Mouse (Mus musculus) lung, adult 2 months (tissue): ENCODE results near the gene Pacsin2. TPM values are rescaled to one million over a fixed set of nuclear protein-coding genes. Genes with fewer than 3 reads are reported as not detected.
"Not testable (repeated sequence)": the region's sequence is repeated elsewhere in the genome, so short reads cannot be mapped to it uniquely, and the experiment has no call there.

Experiments used
- DNase-seq: peaks from one replicate; pipeline ENCODE4 v3.0.0; 2022
- H3K4me1 ChIP-seq: fragments of 200-500 bp; 2 replicates; pipeline ENCODE4 v1.6.1; 2011; ENCODE audit warnings: low read length; ENCODE audit not compliant: control insufficient read depth, insufficient read depth
- H3K4me3 ChIP-seq: fragments of 200-500 bp; replicated peaks from 2 replicates; pipeline ENCODE3; 2011; ENCODE audit warnings: low read depth, mild to moderate bottlenecking, control low read depth, low read length; ENCODE audit errors: extremely low read depth
- CTCF ChIP-seq: fragments of 200-500 bp; IDR thresholded peaks from 2 replicates; pipeline ENCODE4 v1.5.1; 2011; ENCODE audit warnings: mild to moderate bottlenecking, low read length, control low read depth; ENCODE audit not compliant: insufficient read depth
- POLR2A ChIP-seq: fragments of 200-500 bp; IDR thresholded peaks from 2 replicates; pipeline ENCODE4 v1.6.1; 2011; ENCODE audit warnings: low read depth, mild to moderate bottlenecking, control low read depth, low read length, borderline replicate concordance; ENCODE audit errors: extremely low read depth
- WGBS: fragments of 180-500 bp; shearing (Covaris S2); methylation state at CpG from one replicate; pipeline ENCODE4 v1.1.7; 2018; 5-methylcytosine and 5-hydroxymethylcytosine counted together
- polyA plus RNA-seq: library from polyadenylated mRNA; depleted of rRNA; stranded (reverse); fragments of >200 nt; gene quantifications from 2 replicates; pipeline ENCODE4 v1.2.3, GENCODE M21; 2012

Pacsin2 gene
- polyA plus RNA-seq, 1 experiment, result 85.2 TPM

- no peak for DNase-seq
- TF ChIP-seq CTCF, result no peak
- TF ChIP-seq POLR2A, result no peak
- Histone ChIP-seq H3K4me1 (peaks cover 23% of the 10 kb centered on the region), H3K4me3 (no peak overlapping the region)
- 82% methylated on average over 5 of the region's 5 CpGs for WGBS
Measured at GRCm38 (mm10) chr15:83403016-83403415, 61.4 kb downstream of the Pacsin2 start.

GRCm38 (mm10) chr15:83392722-83393121, 71.7 kb downstream of the Pacsin2 start:
- H3K4me1 ChIP-seq, result peaks cover 6% of the 10 kb centered on the region; the same call in 1 of the 2 replicates
- 81% methylated on average over 2 of the region's 2 CpGs for WGBS
- H3K4me3 ChIP-seq, result no peak overlapping the region
- DNase-seq, result no peak
- TF ChIP-seq CTCF, result no peak

GRCm38 (mm10) chr15:83387911-83388310, 76.5 kb downstream of the Pacsin2 start:
- H3K4me1 ChIP-seq, result no peaks in the 10 kb centered on the region
- WGBS, result 75% methylated on average over 2 of the region's 2 CpGs
- no peak overlapping the region for H3K4me3 ChIP-seq
- no peak for DNase-seq
- TF ChIP-seq POLR2A (no peak), CTCF (no peak)

GRCm38 (mm10) chr15:83383633-83384032, 80.8 kb downstream of the Pacsin2 start:
- Histone ChIP-seq H3K4me1 (no peaks in the 10 kb centered on the region), H3K4me3 (no peak overlapping the region)
- DNase-seq, result no peak
- TF ChIP-seq CTCF, result peak; percentile 54; the same call in 1 of the 2 replicates
- no peak for TF ChIP-seq POLR2A
- WGBS, result 67% methylated on average over 2 of the region's 2 CpGs

- TF ChIP-seq POLR2A, result no peak
- TF ChIP-seq CTCF, result no peak
- Histone ChIP-seq H3K4me3 (no peak overlapping the region), H3K4me1 (no peaks in the 10 kb centered on the region)
- no peak for DNase-seq
- WGBS, result 79% methylated on average over 5 of the region's 5 CpGs
Measured at GRCm38 (mm10) chr15:83383136-83383535, 81.3 kb downstream of the Pacsin2 start.

GRCm38 (mm10) chr15:83382467-83382866, 81.9 kb downstream of the Pacsin2 start:
- WGBS, result 88% methylated on average over 4 of the region's 4 CpGs
- TF ChIP-seq POLR2A (no peak), CTCF (no peak)
- H3K4me3 ChIP-seq, result no peak overlapping the region
- no peak for DNase-seq
- no peaks in the 10 kb centered on the region for H3K4me1 ChIP-seq

- Histone ChIP-seq H3K4me3 (no peak overlapping the region), H3K4me1 (peaks cover 12% of the 10 kb centered on the region)
- DNase-seq, result no peak
- no peak for TF ChIP-seq CTCF
- WGBS, result 69% methylated on average over 4 of the region's 4 CpGs
Measured at GRCm38 (mm10) chr15:83377153-83377552, 87.3 kb downstream of the Pacsin2 start.

GRCm38 (mm10) chr15:83375136-83375535, 89.3 kb downstream of the Pacsin2 start:
- WGBS, result 52% methylated on average over 4 of the region's 4 CpGs
- no peak overlapping the region for H3K4me3 ChIP-seq
- peak; percentile 79 for DNase-seq
- no peak for TF ChIP-seq POLR2A
- peak; percentile 64 for TF ChIP-seq CTCF
- peaks cover 12% of the 10 kb centered on the region for H3K4me1 ChIP-seq

GRCm38 (mm10) chr15:83374076-83374475, 90.3 kb downstream of the Pacsin2 start:
- Histone ChIP-seq H3K4me1 (peaks cover 12% of the 10 kb centered on the region), H3K4me3 (no peak overlapping the region)
- TF ChIP-seq POLR2A, result no peak
- TF ChIP-seq CTCF, result no peak
- no peak for DNase-seq

GRCm38 (mm10) chr15:83368702-83369101, 95.7 kb downstream of the Pacsin2 start:
- H3K4me3 ChIP-seq, H3K4me1 ChIP-seq, DNase-seq: not testable (repeated sequence)
- WGBS, result 82% methylated on average over 4 of the region's 4 CpGs

- peak; percentile 42 for DNase-seq
- TF ChIP-seq CTCF (no peak), POLR2A (no peak)
- 53% methylated on average over 2 of the region's 2 CpGs for WGBS
Measured at GRCm38 (mm10) chr15:83368261-83368660, 96.1 kb downstream of the Pacsin2 start.

More at GRCm38 (mm10) chr15:83368261-83368660, 96.1 kb downstream of the Pacsin2 start:
- Histone ChIP-seq H3K4me1 (no peaks in the 10 kb centered on the region), H3K4me3 (no peak overlapping the region)
